8 mouse cellular contexts compared by ENCODE assay signal in the genomic region with DNA sequence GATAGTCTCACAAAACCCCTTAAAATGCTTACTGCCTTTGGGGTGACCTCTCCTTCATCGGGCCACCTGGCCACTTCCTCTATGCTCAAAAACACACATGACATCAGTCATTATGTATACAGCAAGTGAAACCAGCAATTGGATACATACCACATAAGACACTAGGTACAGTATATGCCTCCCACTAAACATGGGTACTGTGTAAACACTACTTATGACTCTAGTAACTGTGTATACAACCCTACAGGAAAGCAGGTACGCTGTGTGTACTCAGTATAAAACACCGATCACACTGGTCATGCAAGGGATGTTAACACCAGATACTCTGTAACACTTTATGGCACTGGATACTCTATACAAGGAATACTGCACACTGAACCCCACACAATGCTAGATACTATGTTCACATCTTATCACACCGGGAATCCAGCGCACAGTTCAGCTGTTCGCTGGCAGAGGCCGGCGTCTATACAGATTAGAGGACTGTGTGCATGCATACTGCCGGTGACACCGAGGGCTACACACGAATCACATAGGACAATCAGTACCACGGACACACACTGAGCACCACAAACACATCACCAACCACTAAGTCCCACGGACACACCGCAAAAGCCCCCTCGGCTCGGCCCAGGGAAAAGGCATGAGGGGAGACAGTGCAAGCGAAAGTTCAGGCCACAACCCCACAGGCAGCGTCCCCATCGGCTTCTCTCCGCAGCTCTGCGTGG. TPM values are rescaled to one million over a fixed set of nuclear protein-coding genes. Genes with fewer than 3 reads are reported as not detected.
DNase-seq lines count a peak whose midpoint lies in the region; ATAC-seq and TF ChIP-seq lines count a peak whose summit lies in the region.

No protein-coding gene starts in this region.

- H3K36me3 ChIP-seq in thymus, adult 2 months (ENCODE audit: control insufficient read depth, insufficient read depth, low read length), result no peaks in the 10 kb centered on the region
- no peaks in the 10 kb centered on the region for H3K36me3 ChIP-seq in limb, embryonic 14.5 days (ENCODE audit: control insufficient read depth, insufficient read depth, low read length)

- peak overlapping the region; percentile 87 for H3K27ac ChIP-seq in cerebellum, adult 2 months (ENCODE audit: insufficient read depth, low read length)
- peak overlapping the region; percentile 19 for H3K27ac ChIP-seq in thymus, adult 2 months (ENCODE audit: control insufficient read depth, insufficient read depth, low read length)
- H3K27ac ChIP-seq in limb, embryonic 14.5 days (replicated peaks; ENCODE audit: low read depth, low read length), result peak overlapping the region; percentile 100

- H3K4me1 ChIP-seq in cerebellum, adult 2 months (ENCODE audit: control insufficient read depth, insufficient read depth, low read length), result peaks cover 4% of the 10 kb centered on the region
- peaks cover 6% of the 10 kb centered on the region; the same call in 1 of the 2 replicates for H3K4me1 ChIP-seq in thymus, adult 2 months (replicated peaks; ENCODE audit: control insufficient read depth, insufficient read depth, low read length)
- peaks cover 29% of the 10 kb centered on the region for H3K4me1 ChIP-seq in limb, embryonic 14.5 days (ENCODE audit: control insufficient read depth, insufficient read depth, low read length)

- no peak for DNase-seq in cerebellum, adult 2 months
- no peak for DNase-seq in cerebellum, adult 11-12 months
- DNase-seq in thymus, adult 2 months, result no peak
- no peak for DNase-seq in thymus, postnatal 25 days
- peak; percentile 32 for DNase-seq in forelimb bud, embryonic 11.5 days (ENCODE audit: low read depth, low spot score)
- peak; percentile 25 for DNase-seq in limb, embryonic 14.5 days (ENCODE audit: low spot score)
- DNase-seq in naive thymus-derived CD4-positive, alpha-beta T cell, adult 2 months (ENCODE audit: low read depth), result peak; percentile 65
- no peak for DNase-seq in layer of hippocampus, postnatal 25 days (ENCODE audit: extremely low spot score in 1 of 2, low spot score in 1 of 2)

- no peak for TF ChIP-seq CTCF in cerebellum, adult 2 months (IDR thresholded peaks at IDR 0.05; ENCODE audit: borderline replicate concordance, insufficient read depth, low read depth, low read length)
- TF ChIP-seq CTCF in thymus, adult 2 months (IDR thresholded peaks at IDR 0.05; ENCODE audit: borderline replicate concordance, control insufficient read depth, extremely low read depth, insufficient read depth, low read length, poor library complexity), result no peak

- no peaks in the 10 kb centered on the region for H3K27me3 ChIP-seq in cerebellum, adult 2 months (ENCODE audit: control insufficient read depth, insufficient read depth, low read length)
- no peaks in the 10 kb centered on the region for H3K27me3 ChIP-seq in thymus, adult 2 months (ENCODE audit: control insufficient read depth, insufficient read depth, low read length)
- H3K27me3 ChIP-seq in limb, embryonic 14.5 days (ENCODE audit: control insufficient read depth, insufficient read depth, low read length), result no peaks in the 10 kb centered on the region

- H3K4me2 ChIP-seq in limb, embryonic 14.5 days (replicated peaks; ENCODE audit: low read depth, low read length, severe bottlenecking), result peak overlapping the region; percentile 78

- peak overlapping the region; percentile 100 for H3K9ac ChIP-seq in limb, embryonic 14.5 days (ENCODE audit: low read depth, low read length, severe bottlenecking)

- under 1% methylated on average over 21 of the region's 21 CpGs for WGBS in cerebellum, adult 2 months
- WGBS in thymus, adult 2 months, result 5% methylated on average over 21 of the region's 21 CpGs
- WGBS in limb, embryonic 14.5 days, result 2% methylated on average over 21 of the region's 21 CpGs

- peak overlapping the region; percentile 98 for H3K4me3 ChIP-seq in cerebellum, adult 2 months (replicated peaks; ENCODE audit: insufficient read depth, low read depth, low read length)
- peak overlapping the region; percentile 77 for H3K4me3 ChIP-seq in thymus, adult 2 months (ENCODE audit: control insufficient read depth, insufficient read depth, low read length)
- H3K4me3 ChIP-seq in limb, embryonic 14.5 days (replicated peaks; ENCODE audit: low read length), result peak overlapping the region; percentile 93

- no peak for TF ChIP-seq POLR2A in cerebellum, adult 2 months (IDR thresholded peaks at IDR 0.05; ENCODE audit: borderline replicate concordance, insufficient read depth, low read length)
- TF ChIP-seq POLR2A in thymus, adult 2 months (IDR thresholded peaks at IDR 0.05; ENCODE audit: control insufficient read depth, extremely low read depth, insufficient read depth, low read length, poor library complexity), result no peak
- no peak for TF ChIP-seq POLR2A in limb, embryonic 14.5 days (IDR thresholded peaks at IDR 0.05; ENCODE audit: borderline replicate concordance, extremely low read depth, insufficient read depth, insufficient read length)

- peak; percentile 11 for ATAC-seq in limb, embryonic 14.5 days (ENCODE audit: low FRiP score, low read depth)

- no peaks in the 10 kb centered on the region for H3K9me3 ChIP-seq in limb, embryonic 14.5 days (ENCODE audit: control insufficient read depth, low read length)

RNA-seq across cellular contexts. Expression of a gene that starts 1.9 kb away (rescaled TPM):
- 288 and 292 TPM in 2 replicates for polyA plus RNA-seq in cerebellum, adult 2 months (2012; rRNA removed)
- polyA plus RNA-seq in thymus, adult 2 months (2012; rRNA removed), result 60.0 and 60.8 TPM in 2 replicates
- polyA plus RNA-seq in limb, embryonic 14.5 days (2012; rRNA removed), result 173 and 178 TPM in 2 replicates
- polyA plus RNA-seq in limb, embryonic 14.5 days (2014; fragmentation: Nextera tagmentation; extraction: Ambion mirVana), result 138 and 143 TPM in 2 replicates
- total RNA-seq in layer of hippocampus, postnatal 25 days (2021), result 100 to 1,000 TPM; 243 to 281 TPM

Comparison
In these comparisons a context has a peak if more than half of its experiments do, and no peak if none do; other contexts are left out.
1. DNase-seq: peak in forelimb bud, embryonic 11.5 days (single experiment), limb, embryonic 14.5 days (single experiment) and naive thymus-derived CD4-positive, alpha-beta T cell, adult 2 months (single experiment); none in cerebellum, adult 2 months (0 of 2), cerebellum, adult 11-12 months (single experiment), thymus, adult 2 months (single experiment), thymus, postnatal 25 days (single experiment) and layer of hippocampus, postnatal 25 days (0 of 2).
2. H3K27ac ChIP-seq: peak in every context shown above with its lines; median percentile 100 in limb, embryonic 14.5 days; 87 in cerebellum, adult 2 months; 19 in thymus, adult 2 months.
3. Peak in every context shown above with its lines, with median percentiles within 50 percentile points of each other: H3K4me3 ChIP-seq.